Mouse (Mus musculus): ENCODE data around the gene Slc5a1. TPM values are rescaled to one million over a fixed set of nuclear protein-coding genes. Genes with fewer than 3 reads are reported as not detected.

Gene Slc5a1
- polyA plus RNA-seq, 1 experiment from 2014 or later = not detected

DNA sequence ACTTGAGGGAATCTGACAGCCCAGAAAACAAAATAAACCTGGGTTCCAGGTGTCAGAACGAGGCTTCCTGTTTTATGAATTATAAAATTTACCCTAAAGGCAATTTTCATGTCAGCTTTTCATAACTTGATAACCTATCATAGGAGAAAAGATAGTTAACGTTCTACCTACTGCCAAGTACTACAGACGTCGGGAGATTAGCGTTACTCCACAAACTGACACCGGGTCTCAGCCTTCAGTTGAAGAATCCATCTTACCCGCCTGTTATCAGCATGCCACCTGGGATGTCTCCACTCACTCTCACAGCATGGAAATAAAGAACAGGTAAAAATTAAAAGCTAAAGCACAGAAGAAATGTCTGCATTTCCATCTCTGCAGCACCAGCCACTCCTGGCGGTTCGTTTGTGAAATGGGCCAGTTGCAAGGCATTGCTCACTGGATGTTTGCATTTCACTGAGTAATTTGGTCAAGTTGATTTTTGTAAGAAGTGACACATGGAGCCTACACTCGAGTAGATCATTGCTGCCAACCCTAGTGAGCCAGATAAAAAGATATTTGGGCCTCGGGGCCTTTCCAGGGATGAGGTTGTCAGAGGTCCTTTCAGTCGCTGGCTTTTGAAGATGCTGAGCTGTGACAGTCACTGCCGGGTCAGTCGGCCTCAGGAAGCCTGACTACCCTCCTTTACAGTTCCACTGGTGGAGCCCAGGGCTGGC is 104.7 kb downstream of the Slc5a1 start:
- no peak for ATAC-seq (replicated peaks; ENCODE audit: insufficient number of reproducible peaks, low FRiP score, low TSS enrichment, low read depth)
- DNase-seq (ENCODE audit: low spot score) = no peak
- no peaks in the 10 kb centered on the region for H3K36me3 ChIP-seq (replicated peaks; ENCODE audit: control insufficient read depth, insufficient read depth, low read depth, low read length)
- H3K4me3 ChIP-seq (ENCODE audit: low read depth, low read length) = no peak overlapping the region
- WGBS = 73% methylated on average over 14 of the region's 14 CpGs
- H3K27me3 ChIP-seq (ENCODE audit: control insufficient read depth, insufficient read depth, low read length) = no peaks in the 10 kb centered on the region
- no peaks in the 10 kb centered on the region for H3K4me1 ChIP-seq (ENCODE audit: control insufficient read depth, insufficient read depth, low read length)
- H3K27ac ChIP-seq (replicated peaks; ENCODE audit: low read depth, low read length) = no peak overlapping the region
- no peak overlapping the region for H3K4me2 ChIP-seq (ENCODE audit: low read depth, low read length)
- no peaks in the 10 kb centered on the region for H3K9me3 ChIP-seq (replicated peaks; ENCODE audit: control insufficient read depth, low read length)
- no peak overlapping the region for H3K9ac ChIP-seq (replicated peaks; ENCODE audit: low read length)

DNA sequence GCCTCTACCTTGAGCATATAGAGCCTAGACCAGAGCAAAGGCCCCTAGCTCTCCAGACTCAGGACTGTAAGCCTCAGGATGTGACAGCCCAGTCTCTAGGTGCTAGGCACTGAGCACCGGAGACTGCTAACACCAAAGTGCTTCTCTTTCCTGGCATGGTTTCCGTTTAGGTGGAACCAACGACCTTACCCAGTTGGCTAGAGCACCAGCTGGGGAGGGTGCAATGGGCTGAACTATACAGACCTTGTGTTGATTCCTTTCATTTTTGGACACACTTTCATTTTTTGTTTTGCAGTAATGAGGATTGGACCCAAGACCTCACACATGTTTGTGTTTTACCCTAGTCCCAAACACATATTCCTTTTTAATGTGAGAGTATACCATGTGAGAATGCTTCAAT is 106.5 kb downstream of the Slc5a1 start:
- H3K4me3 ChIP-seq (ENCODE audit: low read depth, low read length) = no peak overlapping the region
- no peak for ATAC-seq (replicated peaks; ENCODE audit: insufficient number of reproducible peaks, low FRiP score, low TSS enrichment, low read depth)
- 85% methylated on average over 3 of the region's 3 CpGs for WGBS
- H3K9ac ChIP-seq (replicated peaks; ENCODE audit: low read length) = no peak overlapping the region
- no peaks in the 10 kb centered on the region for H3K27me3 ChIP-seq (ENCODE audit: control insufficient read depth, insufficient read depth, low read length)
- H3K27ac ChIP-seq (replicated peaks; ENCODE audit: low read depth, low read length) = no peak overlapping the region
- H3K9me3 ChIP-seq (replicated peaks; ENCODE audit: control insufficient read depth, low read length) = no peaks in the 10 kb centered on the region
- no peaks in the 10 kb centered on the region for H3K36me3 ChIP-seq (replicated peaks; ENCODE audit: control insufficient read depth, insufficient read depth, low read depth, low read length)
- DNase-seq (ENCODE audit: low spot score) = no peak
- H3K4me1 ChIP-seq (ENCODE audit: control insufficient read depth, insufficient read depth, low read length) = no peaks in the 10 kb centered on the region
- no peak overlapping the region for H3K4me2 ChIP-seq (ENCODE audit: low read depth, low read length)

DNA sequence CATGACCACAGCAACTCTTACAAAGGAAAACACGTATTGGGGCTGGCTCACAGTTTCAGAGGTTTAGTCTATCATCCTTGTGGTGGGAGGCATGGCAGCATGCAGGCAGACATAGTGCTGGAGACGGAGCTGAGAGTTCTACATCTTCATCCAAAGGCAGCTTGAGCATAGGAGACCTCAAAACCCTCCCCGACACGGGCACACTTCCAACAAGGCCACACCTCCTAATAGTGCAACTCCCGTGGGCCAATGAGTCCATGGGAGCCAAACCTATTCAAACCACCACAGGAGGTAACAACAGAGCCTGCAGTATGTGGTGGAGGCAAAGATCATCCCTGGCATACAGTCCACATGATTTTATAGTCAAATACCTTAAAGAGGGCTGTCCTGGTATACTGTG is 107.2 kb downstream of the Slc5a1 start:
- ATAC-seq (replicated peaks; ENCODE audit: insufficient number of reproducible peaks, low FRiP score, low TSS enrichment, low read depth) = no peak
- Histone ChIP-seq H3K27me3 (ENCODE audit: control insufficient read depth, insufficient read depth, low read length) (no peaks in the 10 kb centered on the region), H3K4me2 (ENCODE audit: low read depth, low read length) (no peak overlapping the region), H3K4me1 (ENCODE audit: control insufficient read depth, insufficient read depth, low read length) (no peaks in the 10 kb centered on the region), H3K27ac (replicated peaks; ENCODE audit: low read depth, low read length) (no peak overlapping the region), H3K36me3 (replicated peaks; ENCODE audit: control insufficient read depth, insufficient read depth, low read depth, low read length) (no peaks in the 10 kb centered on the region), H3K9me3 (replicated peaks; ENCODE audit: control insufficient read depth, low read length) (no peaks in the 10 kb centered on the region), H3K9ac (replicated peaks; ENCODE audit: low read length) (no peak overlapping the region), H3K4me3 (ENCODE audit: low read depth, low read length) (no peak overlapping the region)
- DNase-seq (ENCODE audit: low spot score) = no peak
- WGBS = 94% methylated on average over 5 of the region's 5 CpGs

Other genes starting within 250 kb of the Slc5a1 start
- 12.1 and 13.9 TPM in 2 replicates for gene Prr14l, start 250.0 kb upstream of the Slc5a1 start, polyA plus RNA-seq (2014; fragmentation: Nextera tagmentation; extraction: Ambion mirVana)
- 29.3 and 30.1 TPM in 2 replicates for gene Depdc5, start 240.5 kb upstream of the Slc5a1 start, polyA plus RNA-seq (2014; fragmentation: Nextera tagmentation; extraction: Ambion mirVana)
- 479 and 494 TPM in 2 replicates for gene Ywhah, start 85.4 kb upstream of the Slc5a1 start, polyA plus RNA-seq (2014; fragmentation: Nextera tagmentation; extraction: Ambion mirVana)
- 4.2 and 5.3 TPM in 2 replicates for gene Spon2, start 114.2 kb downstream of the Slc5a1 start, polyA plus RNA-seq (2014; fragmentation: Nextera tagmentation; extraction: Ambion mirVana)
- gene Ctbp1, start 170.8 kb downstream of the Slc5a1 start, polyA plus RNA-seq (2014; fragmentation: Nextera tagmentation; extraction: Ambion mirVana) = 396 and 435 TPM in 2 replicates
- gene Maea, start 231.3 kb downstream of the Slc5a1 start, polyA plus RNA-seq (2014; fragmentation: Nextera tagmentation; extraction: Ambion mirVana) = 136 and 144 TPM in 2 replicates

Data from embryonic facial prominence, embryonic 11.5 days (tissue).